ENCODE assay signal across 11 mouse cellular contexts in genomic region chr3:124587534-124587933, GRCm38 (mm10). TPM values are rescaled to one million over a fixed set of nuclear protein-coding genes. Genes with fewer than 3 reads are reported as not detected.
DNase-seq lines count a peak whose midpoint lies in the region; ATAC-seq and TF ChIP-seq lines count a peak whose summit lies in the region.
"Had no signal": no experiment of that assay in that cellular context is flagged by ENCODE, and none has a peak within 500 bp of the region (broad histone marks: within the 10 kb centered on the region; RNA-seq: fewer than 3 reads in every experiment).

No protein-coding gene starts in this region.

- TF ChIP-seq EP300 in heart, postnatal 0 days (IDR thresholded peaks at IDR 0.05; ENCODE audit: low read depth) = no peak

- peak; percentile 48 for TF ChIP-seq CTCF in heart, postnatal 0 days (IDR thresholded peaks at IDR 0.05; ENCODE audit: low read depth)

- H3K9ac ChIP-seq in heart, postnatal 0 days (replicated peaks; ENCODE audit: low read depth, low read length) = no peak overlapping the region
- H3K9ac ChIP-seq in heart, embryonic 11.5 days (ENCODE audit: low read depth, low read length) = no peak overlapping the region
- H3K9ac ChIP-seq in midbrain, embryonic 12.5 days (replicated peaks) = no peak overlapping the region
- no peak overlapping the region for H3K9ac ChIP-seq in forebrain, embryonic 14.5 days (ENCODE audit: low read length)
- H3K9ac ChIP-seq: heart, embryonic 15.5 days; limb, embryonic 12.5 days had no signal

- WGBS in heart, postnatal 0 days = 4% methylated on average over 3 of the region's 3 CpGs
- 14% methylated on average over 3 of the region's 3 CpGs for WGBS in heart, embryonic 11.5 days (ENCODE audit: insufficient replicate concordance)
- 22% methylated on average over 3 of the region's 3 CpGs for WGBS in midbrain, embryonic 12.5 days
- WGBS in midbrain, embryonic 10.5 days = 21% methylated on average over 3 of the region's 3 CpGs
- WGBS in forebrain, embryonic 14.5 days = 15% methylated on average over 3 of the region's 3 CpGs

- no peak overlapping the region for H3K4me2 ChIP-seq in heart, postnatal 0 days (ENCODE audit: low read depth, low read length)
- no peak overlapping the region for H3K4me2 ChIP-seq in heart, embryonic 11.5 days
- H3K4me2 ChIP-seq in midbrain, embryonic 12.5 days (replicated peaks) = no peak overlapping the region
- no peak overlapping the region for H3K4me2 ChIP-seq in forebrain, embryonic 14.5 days (ENCODE audit: low read length)
- H3K4me2 ChIP-seq: heart, embryonic 15.5 days; limb, embryonic 12.5 days had no signal

- H3K4me1 ChIP-seq in heart, postnatal 0 days (ENCODE audit: control insufficient read depth, insufficient read depth) = no peaks in the 10 kb centered on the region
- H3K4me1 ChIP-seq in heart, embryonic 11.5 days (ENCODE audit: control insufficient read depth, insufficient read depth, low read length) = no peaks in the 10 kb centered on the region
- no peaks in the 10 kb centered on the region for H3K4me1 ChIP-seq in midbrain, embryonic 12.5 days
- no peaks in the 10 kb centered on the region for H3K4me1 ChIP-seq in midbrain, embryonic 10.5 days
- H3K4me1 ChIP-seq in forebrain, embryonic 14.5 days (ENCODE audit: control insufficient read depth, insufficient read depth, low read length) = no peaks in the 10 kb centered on the region
- H3K4me1 ChIP-seq: heart, embryonic 15.5 days; limb, embryonic 12.5 days had no signal

- no peak overlapping the region for H3K27ac ChIP-seq in heart, postnatal 0 days (ENCODE audit: low read depth)
- H3K27ac ChIP-seq in heart, embryonic 11.5 days (ENCODE audit: low read depth, low read length) = no peak overlapping the region
- H3K27ac ChIP-seq in midbrain, embryonic 12.5 days (replicated peaks) = no peak overlapping the region
- no peak overlapping the region for H3K27ac ChIP-seq in midbrain, embryonic 10.5 days (replicated peaks)
- H3K27ac ChIP-seq in forebrain, embryonic 14.5 days (ENCODE audit: low read depth, low read length) = no peak overlapping the region
- H3K27ac ChIP-seq: heart, embryonic 15.5 days; limb, embryonic 12.5 days had no signal

- no peaks in the 10 kb centered on the region for H3K9me3 ChIP-seq in heart, postnatal 0 days (replicated peaks; ENCODE audit: control insufficient read depth, low read length)
- H3K9me3 ChIP-seq in heart, embryonic 11.5 days (replicated peaks; ENCODE audit: control insufficient read depth, low read length) = no peaks in the 10 kb centered on the region
- H3K9me3 ChIP-seq in midbrain, embryonic 12.5 days = no peaks in the 10 kb centered on the region
- no peaks in the 10 kb centered on the region for H3K9me3 ChIP-seq in midbrain, embryonic 10.5 days (replicated peaks)
- H3K9me3 ChIP-seq in forebrain, embryonic 14.5 days (replicated peaks; ENCODE audit: control insufficient read depth, low read length) = no peaks in the 10 kb centered on the region
- H3K9me3 ChIP-seq: G1E; heart, embryonic 15.5 days; limb, embryonic 12.5 days had no signal

- DNase-seq in heart, postnatal 0 days (ENCODE audit: low spot score) = peak; percentile 28
- no peak for DNase-seq in midbrain, embryonic 10.5 days (ENCODE audit: low spot score)
- DNase-seq in forebrain, embryonic 14.5 days (ENCODE audit: low spot score) = peak; percentile 86
- DNase-seq in telencephalon, adult 2 months (ENCODE audit: low read depth, low spot score) = peak; percentile 31
- no peak for DNase-seq in right cerebral cortex, postnatal 25 days
- no peak for DNase-seq in lung, postnatal 36 days

- ATAC-seq in heart, postnatal 0 days (ENCODE audit: insufficient read depth, low read depth) = no peak
- ATAC-seq in heart, embryonic 11.5 days (replicated peaks; ENCODE audit: insufficient number of reproducible peaks, low FRiP score, low TSS enrichment) = no peak
- peak; percentile 62; the same call in 1 of the 2 replicates for ATAC-seq in midbrain, embryonic 12.5 days (ENCODE audit: low FRiP score, low read depth)
- ATAC-seq in forebrain, embryonic 14.5 days = peak; percentile 66; the same call in 1 of the 2 replicates

- no peak overlapping the region for H3K4me3 ChIP-seq in heart, postnatal 0 days (ENCODE audit: low read depth, low read length)
- H3K4me3 ChIP-seq in heart, embryonic 11.5 days (ENCODE audit: low read depth, low read length) = no peak overlapping the region
- H3K4me3 ChIP-seq in midbrain, embryonic 12.5 days = no peak overlapping the region
- H3K4me3 ChIP-seq in midbrain, embryonic 10.5 days = no peak overlapping the region
- H3K4me3 ChIP-seq in forebrain, embryonic 14.5 days (ENCODE audit: low read depth, low read length) = no peak overlapping the region
- H3K4me3 ChIP-seq: heart, embryonic 15.5 days; limb, embryonic 12.5 days had no signal

- no peaks in the 10 kb centered on the region for H3K27me3 ChIP-seq in heart, postnatal 0 days (ENCODE audit: control insufficient read depth, insufficient read depth, low read length)
- H3K27me3 ChIP-seq in heart, embryonic 11.5 days (ENCODE audit: control insufficient read depth, insufficient read depth, low read length) = no peaks in the 10 kb centered on the region
- H3K27me3 ChIP-seq in midbrain, embryonic 12.5 days = no peaks in the 10 kb centered on the region
- no peaks in the 10 kb centered on the region for H3K27me3 ChIP-seq in midbrain, embryonic 10.5 days (ENCODE audit: low read depth, poor library complexity, severe bottlenecking)
- H3K27me3 ChIP-seq in forebrain, embryonic 14.5 days (replicated peaks; ENCODE audit: control insufficient read depth, insufficient read depth, low read length) = no peaks in the 10 kb centered on the region
- H3K27me3 ChIP-seq: heart, embryonic 15.5 days; limb, embryonic 12.5 days had no signal

- no peaks in the 10 kb centered on the region for H3K36me3 ChIP-seq in heart, postnatal 0 days (replicated peaks; ENCODE audit: control insufficient read depth, insufficient read depth, low read length)
- no peaks in the 10 kb centered on the region for H3K36me3 ChIP-seq in heart, embryonic 11.5 days (ENCODE audit: control insufficient read depth, insufficient read depth, low read length)
- H3K36me3 ChIP-seq in midbrain, embryonic 12.5 days = no peaks in the 10 kb centered on the region
- H3K36me3 ChIP-seq in midbrain, embryonic 10.5 days = no peaks in the 10 kb centered on the region
- no peaks in the 10 kb centered on the region for H3K36me3 ChIP-seq in forebrain, embryonic 14.5 days (ENCODE audit: control insufficient read depth, insufficient read depth, low read length)
- H3K36me3 ChIP-seq: G1E; heart, embryonic 15.5 days; limb, embryonic 12.5 days had no signal

RNA-seq across cellular contexts. Expression of gene 1700003H04Rik, which starts 6.6 kb away (rescaled TPM):
- total RNA-seq in heart, postnatal 0 days (2014; rRNA removed; ENCODE audit: low replicate concordance) = not detected in 2 replicates
- not detected in 2 replicates for polyA plus RNA-seq in heart, postnatal 0 days (2015; fragmentation: Nextera tagmentation; extraction: Ambion mirVana)
- not detected in 2 replicates for polyA plus RNA-seq in heart, embryonic 11.5 days (2014; fragmentation: Nextera tagmentation; extraction: Ambion mirVana)
- not detected in 2 replicates for polyA plus RNA-seq in midbrain, embryonic 12.5 days (2016; fragmentation: Nextera tagmentation; extraction: Ambion mirVana)
- not detected in 2 replicates for polyA plus RNA-seq in midbrain, embryonic 10.5 days (2016; fragmentation: Nextera tagmentation; extraction: Ambion mirVana)
- not detected in 2 replicates for polyA plus RNA-seq in forebrain, embryonic 14.5 days (2014; fragmentation: Nextera tagmentation; extraction: Ambion mirVana)
- total RNA-seq: G1E had no signal
- polyA plus RNA-seq: G1E; heart, embryonic 15.5 days; limb, embryonic 12.5 days had no signal

Comparison
In these comparisons a context has a peak if more than half of its experiments do, and no peak if none do; other contexts are left out.
1. ATAC-seq: peak in midbrain, embryonic 12.5 days (single experiment) and forebrain, embryonic 14.5 days (single experiment); none in heart, postnatal 0 days (single experiment) and heart, embryonic 11.5 days (single experiment).
2. DNase-seq: peak in heart, postnatal 0 days (single experiment), forebrain, embryonic 14.5 days (single experiment) and telencephalon, adult 2 months (single experiment); none in midbrain, embryonic 10.5 days (single experiment), right cerebral cortex, postnatal 25 days (single experiment) and lung, postnatal 36 days (single experiment).